Mouse (Mus musculus) kidney, embryonic 16.5 days (tissue): ENCODE results near the gene Trpc4. TPM values are rescaled to one million over a fixed set of nuclear protein-coding genes. Genes with fewer than 3 reads are reported as not detected.

ENCODE experiments used
- ATAC-seq: fragments of 200-750 bp; cut with Nextera tagmentation; 2 replicates; pipeline ENCODE4 v1.8.0; 2017; ENCODE audit warnings: moderate TSS enrichment; ENCODE audit not compliant: low FRiP score, low TSS enrichment
- H3K27ac ChIP-seq: fragments of 300-500 bp; sonication (generic); 2 replicates; pipeline ENCODE4 v1.5.1; 2014; ENCODE audit warnings: low read length
- H3K27me3 ChIP-seq: fragments of 300-500 bp; sonication (generic); 2 replicates; pipeline ENCODE4 v1.6.1; 2014; ENCODE audit warnings: low read length, control low read depth, mixed read lengths; ENCODE audit not compliant: insufficient read depth
- H3K36me3 ChIP-seq: fragments of 300-500 bp; sonication (generic); 2 replicates; pipeline ENCODE4 v1.6.1; 2014; ENCODE audit warnings: low read length, control low read depth, mixed read lengths; ENCODE audit not compliant: insufficient read depth
- H3K4me1 ChIP-seq: fragments of 300-500 bp; sonication (generic); 2 replicates; pipeline ENCODE4 v1.6.1; 2014; ENCODE audit warnings: low read length, control low read depth, mixed read lengths; ENCODE audit not compliant: insufficient read depth
- H3K4me2 ChIP-seq: fragments of 300-500 bp; sonication (generic); replicated peaks from 2 replicates; pipeline ENCODE4 v1.6.1; 2014; ENCODE audit warnings: low read depth, low read length
- H3K4me3 ChIP-seq: fragments of 300-500 bp; sonication (generic); 2 replicates; pipeline ENCODE4 v1.5.1; 2014; ENCODE audit warnings: mild to moderate bottlenecking, low read length
- H3K9ac ChIP-seq: fragments of 300-500 bp; sonication (generic); replicated peaks from 2 replicates; pipeline ENCODE4 v1.6.1; 2014; ENCODE audit warnings: low read length
- H3K9me3 ChIP-seq: fragments of 300-500 bp; sonication (generic); 2 replicates; pipeline ENCODE4 v1.6.1; 2016; ENCODE audit warnings: low read length, control low read depth
- WGBS: fragments of 180-500 bp; shearing (Covaris S2); extraction: QIAGEN DNeasy Blood & Tissue Kit; methylation state at CpG from one replicate; pipeline ENCODE4 v1.1.7; 2014; 5-methylcytosine and 5-hydroxymethylcytosine counted together
- polyA plus RNA-seq: library from polyadenylated mRNA; unstranded; fragments of >200 nt; fragmentation: Nextera tagmentation; extraction: Ambion mirVana; gene quantifications from 2 replicates; pipeline ENCODE4 v1.2.1, GENCODE M21; 2015

Gene Trpc4
- polyA plus RNA-seq, 1 experiment from 2014 or later, result 0.85 TPM

DNA sequence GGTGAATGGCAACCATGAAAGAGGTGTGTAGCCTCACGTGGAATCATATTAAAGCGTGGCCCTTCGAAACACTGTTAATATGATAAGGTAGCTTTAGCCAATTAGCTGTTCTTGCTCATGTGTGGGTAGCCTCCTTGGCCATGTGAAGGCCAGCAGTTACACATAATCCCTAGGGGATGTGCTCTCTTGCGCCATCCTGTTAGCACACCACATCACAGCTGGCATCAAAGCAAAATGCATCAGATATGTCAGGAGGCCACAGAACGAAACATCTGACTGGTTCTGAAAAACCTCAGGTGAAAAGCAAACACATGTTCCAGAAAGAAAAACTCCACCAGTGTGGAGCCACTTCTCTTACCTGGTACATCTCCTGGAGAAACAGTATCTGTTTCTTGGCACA, 45.4 kb downstream of the Trpc4 start:
- 91% methylated on average over 5 of the region's 5 CpGs for WGBS
- Histone ChIP-seq H3K4me2 (no peak overlapping the region), H3K36me3 (no peaks in the 10 kb centered on the region), H3K27ac (no peak overlapping the region), H3K27me3 (no peaks in the 10 kb centered on the region), H3K9me3 (no peaks in the 10 kb centered on the region), H3K4me3 (no peak overlapping the region), H3K9ac (no peak overlapping the region), H3K4me1 (no peaks in the 10 kb centered on the region)
- ATAC-seq, result no peak

DNA sequence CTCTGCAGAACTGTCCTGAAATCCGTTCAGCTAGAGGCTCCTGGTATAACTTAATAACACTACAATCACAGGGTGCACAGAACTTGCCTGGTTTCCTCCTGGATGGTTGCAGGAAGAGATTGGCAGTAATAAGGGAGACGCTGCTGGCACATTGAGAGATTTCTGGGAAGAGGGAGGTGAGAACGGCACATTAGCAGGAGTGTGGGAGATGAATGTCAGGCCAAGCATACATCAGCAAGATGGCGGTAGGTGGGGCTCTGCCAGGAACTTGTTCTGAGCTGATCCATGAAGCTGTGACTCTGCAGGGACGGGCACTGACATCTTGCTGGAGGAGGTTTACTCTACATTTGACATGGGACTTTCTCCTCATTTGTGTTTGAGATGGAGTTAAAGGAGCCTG, 48.6 kb downstream of the Trpc4 start:
- H3K27me3 ChIP-seq, result no peaks in the 10 kb centered on the region
- no peaks in the 10 kb centered on the region for H3K4me1 ChIP-seq
- no peak overlapping the region for H3K4me3 ChIP-seq
- H3K9ac ChIP-seq, result no peak overlapping the region
- ATAC-seq, result no peak
- H3K27ac ChIP-seq, result no peak overlapping the region
- H3K4me2 ChIP-seq, result no peak overlapping the region
- H3K9me3 ChIP-seq, result no peaks in the 10 kb centered on the region
- WGBS, result 59% methylated on average over 5 of the region's 5 CpGs
- H3K36me3 ChIP-seq, result no peaks in the 10 kb centered on the region

DNA sequence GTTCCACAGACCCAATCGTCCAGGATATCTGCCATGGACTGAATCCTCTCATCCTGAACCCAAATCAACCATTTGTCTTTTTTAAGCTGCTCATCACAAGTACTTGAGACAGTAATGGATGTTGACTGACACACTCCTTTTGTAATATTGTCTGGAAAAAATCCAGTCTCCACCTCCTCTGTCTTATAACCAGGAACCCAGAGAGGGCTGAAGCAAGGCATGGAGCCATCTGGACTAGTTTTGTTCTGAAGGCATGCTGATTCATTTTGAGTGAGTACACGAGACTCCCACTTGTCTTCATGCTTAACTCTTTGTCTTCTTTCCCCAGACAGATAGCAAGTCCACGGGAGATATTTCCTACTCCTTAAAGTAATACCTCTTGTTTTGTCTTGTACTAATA, 54.3 kb downstream of the Trpc4 start:
- Histone ChIP-seq H3K36me3 (no peaks in the 10 kb centered on the region), H3K9ac (no peak overlapping the region), H3K9me3 (no peaks in the 10 kb centered on the region), H3K27me3 (no peaks in the 10 kb centered on the region), H3K4me3 (no peak overlapping the region), H3K4me1 (no peaks in the 10 kb centered on the region), H3K27ac (no peak overlapping the region), H3K4me2 (no peak overlapping the region)
- WGBS, result 67% methylated on average over 3 of the region's 3 CpGs
- no peak for ATAC-seq

DNA sequence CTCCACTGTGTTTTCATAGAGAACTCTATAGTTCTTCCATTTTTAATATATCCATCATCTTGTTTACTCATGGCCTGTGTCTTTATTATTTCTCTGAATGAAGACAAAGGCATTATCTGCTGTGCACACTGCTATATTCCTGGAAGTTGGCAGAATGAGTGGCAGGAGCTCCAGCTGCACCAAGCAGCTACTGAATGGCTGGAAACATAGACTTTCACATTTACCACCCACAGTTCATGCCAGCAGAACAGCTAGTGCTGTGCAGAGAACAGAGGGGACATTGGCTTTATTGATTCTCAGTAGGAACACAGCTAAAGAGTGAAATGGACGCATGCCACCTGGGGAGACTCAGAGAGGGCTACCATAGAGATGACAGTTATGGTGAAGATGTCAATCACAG, 55.6 kb downstream of the Trpc4 start:
- 95% methylated on average over 1 of the region's 1 CpGs for WGBS

DNA sequence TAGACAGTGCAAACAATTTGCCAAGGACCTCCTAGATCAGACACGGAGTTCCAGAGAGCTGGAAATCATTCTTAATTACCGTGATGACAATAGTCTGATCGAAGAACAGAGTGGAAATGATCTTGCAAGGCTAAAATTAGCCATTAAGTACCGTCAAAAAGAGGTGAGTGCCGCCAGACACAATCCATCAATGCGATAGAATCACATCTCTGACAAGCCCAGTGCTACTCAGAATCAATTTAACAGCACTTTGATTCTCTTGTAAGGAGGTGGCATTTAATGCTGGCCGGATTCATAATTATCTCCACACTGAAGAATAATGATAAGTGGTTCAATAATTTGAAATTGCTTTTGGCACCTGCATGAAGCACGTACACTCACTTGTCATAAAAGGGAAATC, 66.7 kb downstream of the Trpc4 start:
- Histone ChIP-seq H3K4me2 (no peak overlapping the region), H3K4me1 (no peaks in the 10 kb centered on the region), H3K9ac (no peak overlapping the region), H3K27ac (no peak overlapping the region), H3K4me3 (no peak overlapping the region), H3K9me3 (no peaks in the 10 kb centered on the region), H3K36me3 (no peaks in the 10 kb centered on the region), H3K27me3 (no peaks in the 10 kb centered on the region)
- ATAC-seq, result no peak
- 76% methylated on average over 8 of the region's 8 CpGs for WGBS

More for the DNA sequence above, 55.6 kb downstream of the Trpc4 start:
- no peaks in the 10 kb centered on the region for H3K9me3 ChIP-seq
- H3K36me3 ChIP-seq, result no peaks in the 10 kb centered on the region
- H3K4me1 ChIP-seq, result no peaks in the 10 kb centered on the region
- no peak overlapping the region for H3K4me2 ChIP-seq
- H3K9ac ChIP-seq, result no peak overlapping the region
- no peak overlapping the region for H3K27ac ChIP-seq
- no peak overlapping the region for H3K4me3 ChIP-seq
- no peak for ATAC-seq
- no peaks in the 10 kb centered on the region for H3K27me3 ChIP-seq

DNA sequence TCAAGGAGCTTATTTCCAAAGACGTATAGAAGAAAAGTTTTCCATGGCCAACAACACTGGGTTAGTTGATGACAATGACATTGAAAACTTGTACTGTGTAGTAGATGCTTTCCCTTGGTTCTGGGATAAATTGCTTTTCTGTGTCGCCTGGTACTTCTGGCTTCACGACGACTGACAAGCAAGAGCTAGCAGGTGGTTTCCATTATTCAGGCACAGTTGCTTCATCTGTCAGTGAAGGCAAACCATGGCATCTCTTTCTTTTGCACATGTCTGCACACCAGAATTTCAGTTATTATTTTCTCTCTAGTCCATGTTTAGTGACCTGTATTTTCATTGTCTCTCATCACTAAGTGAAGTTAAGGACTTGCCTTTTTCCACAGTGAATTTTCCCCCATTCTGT, 72.6 kb downstream of the Trpc4 start:
- Histone ChIP-seq H3K27ac (no peak overlapping the region), H3K27me3 (no peaks in the 10 kb centered on the region), H3K4me2 (no peak overlapping the region), H3K9ac (no peak overlapping the region), H3K9me3 (0 out of 2 replicates have a peak, but pooled peaks cover 3% of the 10 kb centered on the region), H3K36me3 (no peaks in the 10 kb centered on the region), H3K4me1 (no peaks in the 10 kb centered on the region), H3K4me3 (no peak overlapping the region)
- 62% methylated on average over 4 of the region's 4 CpGs for WGBS
- no peak for ATAC-seq

DNA sequence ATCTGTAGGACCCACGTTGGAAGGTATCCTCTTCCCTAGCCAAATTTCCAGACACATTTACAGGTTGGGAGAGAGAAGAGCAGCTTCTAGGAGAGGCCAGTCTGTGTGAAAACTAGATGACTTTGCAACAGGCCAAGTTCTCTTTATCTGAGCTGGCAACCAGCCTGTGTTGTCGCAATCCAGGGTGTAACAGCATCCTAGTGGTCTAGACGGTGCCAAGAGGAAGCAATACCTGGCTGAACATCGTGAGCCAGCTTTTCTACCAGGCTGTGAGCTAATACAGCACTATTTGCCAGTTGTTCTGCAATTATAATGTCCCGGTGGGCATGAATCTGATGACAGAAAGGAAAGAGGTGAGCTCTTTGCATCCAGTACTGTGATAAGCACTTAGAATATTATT, 83.1 kb downstream of the Trpc4 start:
- Histone ChIP-seq H3K4me3 (no peak overlapping the region), H3K27me3 (no peaks in the 10 kb centered on the region), H3K36me3 (no peaks in the 10 kb centered on the region), H3K9ac (no peak overlapping the region), H3K4me1 (no peaks in the 10 kb centered on the region), H3K9me3 (no peaks in the 10 kb centered on the region), H3K4me2 (no peak overlapping the region), H3K27ac (no peak overlapping the region)
- ATAC-seq, result no peak
- WGBS, result 76% methylated on average over 5 of the region's 5 CpGs

DNA sequence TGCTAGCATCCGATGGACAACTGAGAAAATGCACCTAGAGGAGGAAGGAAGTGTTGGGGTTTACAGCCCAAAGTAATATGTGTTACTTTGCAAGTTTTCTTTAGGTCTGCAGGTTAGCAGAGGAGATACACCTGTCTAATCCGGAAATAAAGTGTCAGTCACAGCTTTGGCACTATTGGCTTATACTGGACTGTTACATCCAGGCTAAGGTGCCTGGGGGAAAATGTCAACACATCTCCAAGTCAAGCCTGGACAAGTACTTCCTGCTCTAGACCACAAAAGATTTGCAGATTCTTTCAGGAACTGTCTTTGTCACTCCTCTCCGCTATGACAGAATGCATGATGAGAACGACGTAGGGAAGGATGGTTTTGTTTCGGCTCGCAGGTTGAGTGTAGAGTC, 83.6 kb downstream of the Trpc4 start:
- H3K4me2 ChIP-seq, result no peak overlapping the region
- H3K36me3 ChIP-seq, result no peaks in the 10 kb centered on the region
- H3K4me3 ChIP-seq, result no peak overlapping the region
- H3K27me3 ChIP-seq, result no peaks in the 10 kb centered on the region
- H3K9me3 ChIP-seq, result no peaks in the 10 kb centered on the region
- ATAC-seq, result no peak
- WGBS, result 94% methylated on average over 7 of the region's 7 CpGs
- H3K27ac ChIP-seq, result no peak overlapping the region
- H3K4me1 ChIP-seq, result no peaks in the 10 kb centered on the region
- H3K9ac ChIP-seq, result no peak overlapping the region

DNA sequence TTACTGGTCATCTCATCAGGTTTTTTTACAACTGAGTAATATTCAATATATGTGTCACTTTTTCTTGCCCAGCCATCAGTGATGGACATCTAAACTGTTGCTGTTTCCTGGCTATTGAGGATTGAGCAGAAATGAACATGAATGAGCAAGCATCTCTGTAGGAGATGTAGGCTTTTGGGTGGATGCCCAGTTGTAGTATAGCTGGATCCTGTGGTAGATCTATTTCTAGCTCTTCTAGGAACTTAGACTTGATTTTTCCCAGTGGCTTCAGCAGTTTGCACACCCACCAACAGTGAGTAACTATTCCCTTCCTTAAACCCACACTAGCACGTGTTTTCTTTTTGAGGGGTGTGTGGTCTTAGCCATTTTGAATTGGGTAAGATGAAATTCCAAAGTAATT, 87.3 kb downstream of the Trpc4 start:
- 78% methylated on average over 1 of the region's 1 CpGs for WGBS
- H3K36me3 ChIP-seq, result no peaks in the 10 kb centered on the region

DNA sequence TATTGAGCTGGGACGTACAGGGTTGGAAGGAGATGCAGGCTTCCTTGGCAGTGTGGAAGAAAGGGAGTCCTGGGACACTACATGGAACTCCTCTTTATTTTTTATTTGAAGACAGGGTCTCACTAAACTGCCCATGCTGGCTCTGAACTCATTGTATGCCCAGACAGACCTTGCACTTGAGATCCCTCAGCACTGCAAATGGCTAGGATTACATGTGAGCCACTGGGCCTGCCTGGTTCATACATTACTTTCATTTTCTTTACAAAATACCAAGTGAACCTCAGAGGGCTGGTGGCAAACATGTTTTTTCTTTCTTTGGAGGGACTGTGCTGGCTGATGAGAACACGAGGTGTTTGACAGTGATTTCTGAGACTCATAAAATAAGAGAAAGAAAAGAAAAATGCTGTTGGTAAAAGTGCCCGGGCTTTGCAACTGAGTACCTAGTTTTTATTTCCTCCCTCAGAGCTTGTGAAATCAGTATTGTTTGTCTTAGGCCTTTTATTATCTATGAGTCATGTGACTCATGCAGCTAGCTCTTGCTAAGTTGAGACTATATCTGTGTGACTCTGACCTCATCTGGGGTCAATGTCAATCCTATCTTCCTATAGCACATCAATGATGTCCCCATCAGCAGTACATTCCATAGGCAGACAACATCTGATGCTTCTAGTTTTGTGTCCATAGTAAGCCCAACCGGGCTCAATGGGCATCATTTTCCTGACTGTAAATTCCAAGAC, 89.1 kb downstream of the Trpc4 start:
- ATAC-seq, result no peak
- no peak overlapping the region for H3K4me2 ChIP-seq
- no peak overlapping the region for H3K9ac ChIP-seq
- H3K4me3 ChIP-seq, result no peak overlapping the region
- no peaks in the 10 kb centered on the region for H3K9me3 ChIP-seq
- no peaks in the 10 kb centered on the region for H3K4me1 ChIP-seq
- H3K27me3 ChIP-seq, result no peaks in the 10 kb centered on the region
- WGBS, result 60% methylated on average over 4 of the region's 4 CpGs
- no peak overlapping the region for H3K27ac ChIP-seq
- no peaks in the 10 kb centered on the region for H3K36me3 ChIP-seq

More for the DNA sequence above, 87.3 kb downstream of the Trpc4 start:
- H3K27ac ChIP-seq, result no peak overlapping the region
- H3K27me3 ChIP-seq, result no peaks in the 10 kb centered on the region
- H3K9me3 ChIP-seq, result no peaks in the 10 kb centered on the region
- no peak overlapping the region for H3K4me3 ChIP-seq
- H3K9ac ChIP-seq, result no peak overlapping the region
- no peaks in the 10 kb centered on the region for H3K4me1 ChIP-seq
- H3K4me2 ChIP-seq, result no peak overlapping the region
- ATAC-seq, result no peak
